Mouse (Mus musculus) kidney, embryonic 16.5 days (tissue): ENCODE measurements around the gene Plekha6. TPM values are rescaled to one million over a fixed set of nuclear protein-coding genes. Genes with fewer than 3 reads are reported as not detected.

Source experiments
- ATAC-seq: fragments of 200-750 bp; cut with Nextera tagmentation; 2 replicates; pipeline ENCODE4 v1.8.0; 2017; ENCODE audit warnings: moderate TSS enrichment; ENCODE audit not compliant: low FRiP score, low TSS enrichment
- H3K27ac ChIP-seq: fragments of 300-500 bp; sonication (generic); 2 replicates; pipeline ENCODE4 v1.5.1; 2014; ENCODE audit warnings: low read length
- H3K27me3 ChIP-seq: fragments of 300-500 bp; sonication (generic); 2 replicates; pipeline ENCODE4 v1.6.1; 2014; ENCODE audit warnings: low read length, control low read depth, mixed read lengths; ENCODE audit not compliant: insufficient read depth
- H3K36me3 ChIP-seq: fragments of 300-500 bp; sonication (generic); 2 replicates; pipeline ENCODE4 v1.6.1; 2014; ENCODE audit warnings: low read length, control low read depth, mixed read lengths; ENCODE audit not compliant: insufficient read depth
- H3K4me1 ChIP-seq: fragments of 300-500 bp; sonication (generic); 2 replicates; pipeline ENCODE4 v1.6.1; 2014; ENCODE audit warnings: low read length, control low read depth, mixed read lengths; ENCODE audit not compliant: insufficient read depth
- H3K4me2 ChIP-seq: fragments of 300-500 bp; sonication (generic); replicated peaks from 2 replicates; pipeline ENCODE4 v1.6.1; 2014; ENCODE audit warnings: low read depth, low read length
- H3K4me3 ChIP-seq: fragments of 300-500 bp; sonication (generic); 2 replicates; pipeline ENCODE4 v1.5.1; 2014; ENCODE audit warnings: mild to moderate bottlenecking, low read length
- H3K9ac ChIP-seq: fragments of 300-500 bp; sonication (generic); replicated peaks from 2 replicates; pipeline ENCODE4 v1.6.1; 2014; ENCODE audit warnings: low read length
- H3K9me3 ChIP-seq: fragments of 300-500 bp; sonication (generic); 2 replicates; pipeline ENCODE4 v1.6.1; 2016; ENCODE audit warnings: low read length, control low read depth
- WGBS: fragments of 180-500 bp; shearing (Covaris S2); extraction: QIAGEN DNeasy Blood & Tissue Kit; methylation state at CpG from one replicate; pipeline ENCODE4 v1.1.7; 2014; 5-methylcytosine and 5-hydroxymethylcytosine counted together
- polyA plus RNA-seq: library from polyadenylated mRNA; unstranded; fragments of >200 nt; fragmentation: Nextera tagmentation; extraction: Ambion mirVana; gene quantifications from 2 replicates; pipeline ENCODE4 v1.2.1, GENCODE M21; 2015

The Plekha6 gene
- polyA plus RNA-seq, 1 experiment from 2014 or later, result 9.7 TPM

DNA sequence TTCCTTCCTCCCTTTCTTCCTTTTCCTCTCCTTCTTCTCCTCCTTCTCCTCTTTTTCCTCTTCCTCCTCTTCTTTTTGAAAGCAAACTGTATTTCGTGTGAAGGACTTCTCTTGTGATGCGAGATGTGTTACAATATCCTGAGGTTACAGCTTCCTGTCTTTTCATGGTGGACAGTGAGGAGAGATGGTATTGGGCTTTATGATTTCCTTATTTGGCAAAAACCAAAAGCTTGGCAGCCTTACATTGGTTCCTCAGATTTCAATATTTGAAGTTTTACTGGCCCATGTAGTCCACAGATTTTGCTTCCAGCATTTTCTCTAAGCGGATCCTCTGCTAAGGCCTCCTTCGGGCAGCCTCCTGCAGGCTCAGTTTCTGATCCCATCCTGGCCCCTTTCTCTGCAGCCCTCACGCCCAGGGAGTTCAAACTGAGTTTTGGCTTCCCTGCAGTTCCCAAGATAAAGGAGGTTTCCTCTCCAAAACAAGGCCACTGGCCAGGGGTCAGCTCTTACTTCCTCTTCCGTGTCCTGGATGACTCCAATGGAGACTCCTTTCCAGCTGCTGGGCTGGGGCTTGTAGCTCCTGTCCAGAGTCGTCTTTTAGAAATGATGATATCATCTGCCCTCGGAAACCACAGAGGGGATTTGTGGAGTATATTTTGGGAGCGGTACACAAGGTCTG is 64.9 kb downstream of the Plekha6 start:
- peak overlapping the region; percentile 26; the same call in 1 of the 2 replicates for H3K27ac ChIP-seq
- no peak overlapping the region for H3K9ac ChIP-seq
- no peak overlapping the region for H3K4me3 ChIP-seq
- H3K9me3 ChIP-seq, result no peaks in the 10 kb centered on the region
- 54% methylated on average over 9 of the region's 9 CpGs for WGBS
- H3K36me3 ChIP-seq, result no peaks in the 10 kb centered on the region
- H3K4me1 ChIP-seq, result peaks cover 16% of the 10 kb centered on the region; the same call in 1 of the 2 replicates
- H3K4me2 ChIP-seq, result no peak overlapping the region
- H3K27me3 ChIP-seq, result 0 out of 2 replicates have a peak, but pooled peaks cover 2% of the 10 kb centered on the region
- no peak for ATAC-seq

DNA sequence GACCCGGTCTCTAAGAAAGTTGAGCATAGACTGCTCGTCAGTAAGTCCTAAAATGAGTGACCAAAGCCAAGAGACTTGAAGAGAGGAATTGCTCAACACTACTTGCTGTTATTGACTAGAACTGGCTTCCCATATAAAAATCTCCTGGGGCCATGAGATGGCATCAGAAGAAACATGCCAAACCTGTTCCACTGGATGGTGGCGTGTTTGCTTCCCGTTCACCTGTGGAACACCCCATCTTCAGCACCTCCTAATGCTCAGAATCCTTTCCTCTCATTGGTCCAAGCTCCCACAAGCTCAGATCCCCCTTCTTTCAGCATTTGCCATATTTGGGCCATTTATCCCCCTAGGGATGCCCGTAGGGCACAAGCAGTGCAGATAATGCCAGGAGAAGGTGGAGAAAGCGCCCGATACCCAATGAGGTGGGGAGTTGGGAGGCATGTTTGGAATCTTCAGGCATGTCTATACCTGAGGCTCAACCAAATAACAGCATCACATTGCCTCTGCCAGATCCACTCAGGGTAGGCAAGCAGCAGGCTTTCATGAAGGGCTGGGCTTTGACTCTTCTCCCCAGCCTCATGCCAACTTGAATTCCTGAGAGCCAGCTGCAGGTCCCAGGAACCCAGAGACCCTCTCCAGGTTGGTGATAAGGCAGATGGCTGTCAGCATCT is 67.6 kb downstream of the Plekha6 start:
- Histone ChIP-seq H3K4me3 (no peak overlapping the region), H3K36me3 (no peaks in the 10 kb centered on the region), H3K4me2 (no peak overlapping the region), H3K27ac (no peak overlapping the region), H3K9ac (no peak overlapping the region), H3K4me1 (peaks cover 15% of the 10 kb centered on the region), H3K9me3 (no peaks in the 10 kb centered on the region), H3K27me3 (no peaks in the 10 kb centered on the region)
- WGBS, result 90% methylated on average over 7 of the region's 7 CpGs
- no peak for ATAC-seq

- ATAC-seq, result no peak
- H3K27ac ChIP-seq, result no peak overlapping the region
- H3K4me1 ChIP-seq, result peaks cover 44% of the 10 kb centered on the region
- H3K4me3 ChIP-seq, result no peak overlapping the region
- H3K9ac ChIP-seq, result no peak overlapping the region
- no peaks in the 10 kb centered on the region for H3K9me3 ChIP-seq
- WGBS, result 55% methylated on average over 5 of the region's 5 CpGs
- H3K36me3 ChIP-seq, result no peaks in the 10 kb centered on the region
- H3K4me2 ChIP-seq, result no peak overlapping the region
- no peaks in the 10 kb centered on the region for H3K27me3 ChIP-seq
Observed at GRCm38 (mm10) chr1:133235909-133236308, 71.9 kb downstream of the Plekha6 start.

GRCm38 (mm10) chr1:133236693-133237440 is 72.9 kb downstream of the Plekha6 start:
- WGBS, result 12% methylated on average over 8 of the region's 8 CpGs
- H3K36me3 ChIP-seq, result no peaks in the 10 kb centered on the region
- peaks cover 48% of the 10 kb centered on the region for H3K4me1 ChIP-seq
- H3K9me3 ChIP-seq, result no peaks in the 10 kb centered on the region
- no peak overlapping the region for H3K4me3 ChIP-seq
- no peak overlapping the region for H3K9ac ChIP-seq
- no peaks in the 10 kb centered on the region for H3K27me3 ChIP-seq
- H3K27ac ChIP-seq, result peak overlapping the region; percentile 55
- 0 out of 2 replicates have a peak overlapping the region, but pooled peaks have one; percentile 0 for H3K4me2 ChIP-seq
- peak; percentile 81 for ATAC-seq

- no peak overlapping the region for H3K4me3 ChIP-seq
- H3K4me1 ChIP-seq, result peaks cover 48% of the 10 kb centered on the region
- H3K36me3 ChIP-seq, result no peaks in the 10 kb centered on the region
- peak overlapping the region; percentile 55; the same call in 1 of the 2 replicates for H3K27ac ChIP-seq
- WGBS, result 3% methylated on average over 11 of the region's 11 CpGs
- 0 out of 2 replicates have a peak overlapping the region, but pooled peaks have one; percentile 26 for H3K9ac ChIP-seq
- no peaks in the 10 kb centered on the region for H3K27me3 ChIP-seq
- no peaks in the 10 kb centered on the region for H3K9me3 ChIP-seq
- H3K4me2 ChIP-seq, result peak overlapping the region; percentile 20
- peak; percentile 55 for ATAC-seq
Observed at GRCm38 (mm10) chr1:133237670-133238069, 73.7 kb downstream of the Plekha6 start.

- Histone ChIP-seq H3K9ac (0 out of 2 replicates have a peak overlapping the region, but pooled peaks have one; percentile 16), H3K4me2 (no peak overlapping the region; the same call in 1 of the 2 replicates), H3K4me1 (peaks cover 48% of the 10 kb centered on the region), H3K27ac (peak overlapping the region; percentile 57), H3K36me3 (no peaks in the 10 kb centered on the region), H3K4me3 (no peak overlapping the region), H3K27me3 (no peaks in the 10 kb centered on the region), H3K9me3 (no peaks in the 10 kb centered on the region)
- no peak for ATAC-seq
- WGBS, result 53% methylated on average over 6 of the region's 6 CpGs
Observed at GRCm38 (mm10) chr1:133239121-133239812, 75.3 kb downstream of the Plekha6 start.

- Histone ChIP-seq H3K4me3 (no peak overlapping the region), H3K27ac (peak overlapping the region; percentile 57; the same call in 1 of the 2 replicates), H3K36me3 (no peaks in the 10 kb centered on the region), H3K9ac (no peak overlapping the region), H3K4me2 (no peak overlapping the region), H3K27me3 (no peaks in the 10 kb centered on the region), H3K4me1 (peaks cover 51% of the 10 kb centered on the region), H3K9me3 (no peaks in the 10 kb centered on the region)
- ATAC-seq, result no peak
- WGBS, result 66% methylated on average over 6 of the region's 6 CpGs
Observed at GRCm38 (mm10) chr1:133239813-133240160, 75.8 kb downstream of the Plekha6 start.

DNA sequence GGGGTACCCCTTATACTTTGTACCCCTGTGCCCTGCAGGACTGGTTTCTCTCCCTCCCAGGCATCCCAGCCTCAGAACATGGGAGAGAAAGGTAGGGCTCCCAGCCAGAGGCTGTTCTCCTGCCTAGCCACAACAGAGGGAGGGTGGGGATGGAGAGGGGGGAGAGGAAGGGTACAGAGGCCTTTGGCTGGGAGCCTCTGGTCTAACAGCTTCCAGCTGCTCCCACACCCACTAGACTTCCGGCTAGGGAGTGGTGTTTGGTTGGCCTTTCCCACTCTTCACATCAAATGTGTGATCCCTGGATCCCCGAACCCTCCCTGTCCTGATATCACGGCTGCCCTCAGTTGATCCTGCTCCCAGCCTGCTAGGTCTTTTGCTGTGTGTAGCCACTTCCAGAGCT is 76.9 kb downstream of the Plekha6 start:
- no peak overlapping the region for H3K4me2 ChIP-seq
- WGBS, result 41% methylated on average over 3 of the region's 3 CpGs
- H3K9ac ChIP-seq, result no peak overlapping the region

DNA sequence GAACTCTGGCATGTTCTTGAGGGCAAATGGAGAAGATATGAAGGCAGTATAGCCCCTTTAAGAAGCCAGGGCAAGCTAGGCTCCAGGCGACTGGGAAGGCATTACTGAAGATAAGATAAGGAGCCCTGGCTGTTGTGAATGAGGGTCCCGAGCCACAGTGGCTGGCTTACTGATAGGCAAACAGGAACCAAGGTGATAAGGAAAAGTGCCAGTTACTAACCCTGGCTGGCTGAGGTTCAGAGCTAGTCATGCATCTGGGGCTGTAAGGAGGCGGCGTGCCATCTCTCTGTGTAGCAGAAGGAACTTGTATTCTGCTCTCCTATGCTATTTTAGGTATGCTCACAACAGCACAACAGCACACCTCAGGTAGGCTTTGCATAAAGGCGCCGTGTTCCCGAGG is 80.7 kb downstream of the Plekha6 start:
- H3K4me1 ChIP-seq, result peaks cover 33% of the 10 kb centered on the region
- no peaks in the 10 kb centered on the region for H3K36me3 ChIP-seq
- H3K4me3 ChIP-seq, result no peak overlapping the region
- 73% methylated on average over 7 of the region's 7 CpGs for WGBS
- H3K9ac ChIP-seq, result no peak overlapping the region
- no peaks in the 10 kb centered on the region for H3K9me3 ChIP-seq
- no peak for ATAC-seq
- H3K27me3 ChIP-seq, result no peaks in the 10 kb centered on the region
- no peak overlapping the region for H3K4me2 ChIP-seq
- no peak overlapping the region for H3K27ac ChIP-seq

More for the DNA sequence above, 76.9 kb downstream of the Plekha6 start:
- Histone ChIP-seq H3K36me3 (no peaks in the 10 kb centered on the region), H3K4me1 (peaks cover 61% of the 10 kb centered on the region), H3K27me3 (no peaks in the 10 kb centered on the region), H3K4me3 (no peak overlapping the region), H3K27ac (no peak overlapping the region), H3K9me3 (no peaks in the 10 kb centered on the region)
- peak; percentile 25; the same call in 1 of the 2 replicates for ATAC-seq
